Mouse (Mus musculus): ENCODE results near the gene Synpo2. TPM values are rescaled to one million over a fixed set of nuclear protein-coding genes. Genes with fewer than 3 reads are reported as not detected.
"Not testable (repeated sequence)": the region's sequence is repeated elsewhere in the genome, so short reads cannot be mapped to it uniquely, and the experiment has no call there.

Synpo2 gene
- total RNA-seq, 2 experiments from 2014 or later, result 2.4 to 3.2 TPM

GRCm38 (mm10) chr3:123143412-123143811, 92.5 kb downstream of the Synpo2 start:
- no peak for DNase-seq (ENCODE audit: low spot score in 2 of 2)
- intact Hi-C loops (cut with DNase I), result no loop called here

DNA sequence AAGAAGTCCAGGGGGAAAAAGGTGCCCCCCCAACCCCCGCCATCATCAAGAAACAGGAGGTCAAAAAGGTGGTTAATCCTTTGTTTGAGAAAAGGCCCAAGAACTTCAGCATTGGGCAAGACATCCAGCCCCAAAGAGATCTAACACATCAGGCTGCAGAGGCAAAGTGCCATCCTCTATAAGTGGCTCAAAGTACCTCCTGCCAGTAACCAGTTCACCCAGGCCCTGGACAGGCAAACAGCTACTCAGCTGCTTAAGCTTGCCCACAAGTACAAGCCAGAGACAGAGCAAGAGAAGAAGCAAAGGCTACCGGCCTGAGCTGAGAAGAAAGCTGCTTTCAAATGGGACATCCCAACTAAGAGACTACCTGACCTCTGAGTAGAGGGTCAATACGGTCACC, 93.7 kb downstream of the Synpo2 start:
- intact Hi-C loops (cut with DNase I), result no loop called here

DNA sequence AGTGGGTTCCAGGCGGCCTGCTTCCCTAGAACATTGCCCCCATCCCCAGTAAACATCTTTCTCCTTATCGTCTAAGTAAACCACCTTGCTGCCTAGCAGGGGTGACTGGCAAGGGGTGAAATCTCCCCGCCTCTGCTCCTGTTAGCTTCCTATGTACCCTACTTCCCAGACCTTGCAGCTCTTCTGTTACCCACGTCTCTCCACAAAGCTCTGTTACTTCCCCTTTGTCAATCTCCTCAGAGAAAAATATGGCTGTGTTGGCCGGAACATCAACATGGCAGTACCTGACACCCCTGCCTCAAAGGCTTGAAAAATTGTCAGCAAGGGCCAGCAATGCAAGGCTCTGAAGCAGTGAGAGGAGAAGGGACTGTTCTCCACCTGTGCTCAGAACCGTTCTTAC, 94.9 kb downstream of the Synpo2 start:
- intact Hi-C loops (cut with DNase I), result no loop called here
- DNase-seq (ENCODE audit: low spot score in 2 of 2), result no peak

More for the DNA sequence above, 93.7 kb downstream of the Synpo2 start:
- no peak for DNase-seq (ENCODE audit: low spot score in 2 of 2)

GRCm38 (mm10) chr3:123140134-123140533, 95.8 kb downstream of the Synpo2 start:
- no peak for DNase-seq (ENCODE audit: low spot score in 2 of 2)
- intact Hi-C loops (cut with DNase I), result no loop called here

DNA sequence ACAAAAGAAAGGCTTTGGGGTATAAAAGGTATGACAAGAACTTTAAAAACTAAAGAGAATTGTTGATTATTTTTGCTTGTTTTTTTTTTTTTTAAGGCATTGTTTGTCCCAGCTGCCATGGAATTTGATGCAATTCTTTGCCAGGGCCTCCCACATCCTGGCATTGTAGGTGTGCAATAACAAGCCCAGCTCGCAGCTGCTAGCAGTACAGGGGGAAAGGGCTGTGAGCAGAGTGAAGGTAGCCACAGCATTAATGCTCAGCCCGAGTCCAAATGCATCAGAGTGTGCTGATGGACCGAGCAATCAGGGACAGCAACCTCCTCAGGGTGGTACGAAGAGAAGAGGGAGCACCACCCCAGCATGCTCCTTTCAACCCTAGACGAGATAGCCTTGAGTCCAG, 96.3 kb downstream of the Synpo2 start:
- no peak for DNase-seq (ENCODE audit: low spot score in 2 of 2)
- intact Hi-C loops (cut with DNase I), result no loop called here

DNA sequence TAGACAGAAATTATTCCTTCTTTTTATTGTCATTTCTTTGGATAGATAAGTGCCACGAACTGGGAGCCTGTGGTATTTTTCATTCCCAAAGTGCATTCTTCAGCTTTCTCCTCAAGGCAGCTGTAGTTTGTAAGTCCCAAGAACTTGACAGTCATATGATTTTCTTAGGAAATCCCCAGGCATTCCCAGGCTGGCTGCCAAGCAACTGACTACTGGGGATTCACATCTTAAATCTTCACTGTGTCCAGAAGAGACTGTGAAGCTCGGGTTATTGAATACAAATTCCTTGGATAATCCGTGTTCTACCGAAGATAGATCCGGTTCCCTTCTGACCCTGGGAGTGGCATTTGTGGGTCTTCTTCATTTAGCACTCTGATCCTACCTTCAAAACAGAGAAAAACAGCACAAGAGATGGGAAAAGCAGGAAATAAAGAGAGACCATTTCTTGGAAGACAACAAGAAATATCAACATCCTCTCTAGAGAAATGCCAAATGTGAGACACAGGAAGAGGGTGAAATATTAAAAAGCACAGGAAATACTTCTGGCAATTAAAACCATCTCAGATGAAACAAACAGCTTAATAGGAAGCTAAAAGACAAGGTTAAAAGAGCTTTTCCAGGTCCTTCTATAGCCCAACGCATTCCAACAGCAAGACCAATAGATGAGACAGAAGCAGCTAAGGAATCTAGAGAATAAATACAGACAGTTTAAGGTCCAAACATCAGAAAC, 97.5 kb downstream of the Synpo2 start:
- DNase-seq (ENCODE audit: low spot score in 2 of 2), result peak; percentile 10 to 33
- intact Hi-C loops (cut with DNase I), result no loop called here

DNA sequence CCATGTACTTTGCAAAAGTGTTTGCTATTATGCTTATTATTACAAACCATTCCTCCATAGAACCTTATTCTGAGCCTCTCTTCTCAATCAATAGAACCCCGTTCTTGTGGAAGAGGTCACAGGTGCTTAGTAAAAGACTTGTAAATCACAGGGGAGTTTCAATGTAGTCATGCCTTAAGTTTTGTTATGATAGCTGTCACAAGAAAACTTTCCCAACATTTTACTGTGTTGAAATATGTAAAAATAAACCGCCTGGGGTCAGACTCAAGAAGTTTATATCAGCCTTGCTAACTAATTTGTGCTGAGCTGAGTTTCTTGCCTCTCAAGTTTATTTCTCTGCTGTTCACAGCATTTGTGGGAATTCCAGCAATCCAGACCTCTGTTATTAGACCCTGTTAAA, 103.8 kb downstream of the Synpo2 start:
- intact Hi-C loops (cut with DNase I), result no loop called here
- no peak for DNase-seq (ENCODE audit: low spot score in 2 of 2)

DNA sequence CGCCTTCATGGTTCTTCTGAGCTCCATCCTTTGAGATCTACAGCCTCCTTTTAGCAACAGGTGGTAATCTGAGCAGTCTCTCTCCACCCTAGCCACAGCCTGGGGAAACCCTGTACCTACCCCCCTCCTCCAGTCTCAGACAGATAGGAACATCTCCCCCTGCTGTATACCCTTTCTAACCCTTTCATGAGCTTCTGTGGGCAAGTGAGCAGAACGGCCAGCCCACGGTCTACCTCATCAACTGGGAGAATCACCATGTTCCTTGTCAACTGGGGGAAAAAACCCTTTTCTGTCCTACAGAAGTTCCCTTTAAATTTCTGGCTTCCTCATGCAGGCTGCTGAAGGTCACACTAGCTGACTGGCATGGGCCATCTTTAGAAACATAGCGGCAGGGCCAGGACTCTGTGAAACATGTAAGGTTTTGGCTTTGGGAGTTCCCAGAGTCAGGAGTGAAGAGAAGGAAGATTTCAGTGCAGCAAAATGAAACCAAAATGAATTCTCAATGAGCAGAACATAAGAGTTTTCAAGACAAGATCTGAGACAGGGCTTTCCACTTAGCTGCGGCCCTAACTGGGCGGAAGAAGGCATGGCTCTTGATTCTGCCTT, 104.7 kb downstream of the Synpo2 start:
- intact Hi-C loops (cut with DNase I), result no loop called here
- DNase-seq (ENCODE audit: low spot score in 2 of 2), result no peak

DNA sequence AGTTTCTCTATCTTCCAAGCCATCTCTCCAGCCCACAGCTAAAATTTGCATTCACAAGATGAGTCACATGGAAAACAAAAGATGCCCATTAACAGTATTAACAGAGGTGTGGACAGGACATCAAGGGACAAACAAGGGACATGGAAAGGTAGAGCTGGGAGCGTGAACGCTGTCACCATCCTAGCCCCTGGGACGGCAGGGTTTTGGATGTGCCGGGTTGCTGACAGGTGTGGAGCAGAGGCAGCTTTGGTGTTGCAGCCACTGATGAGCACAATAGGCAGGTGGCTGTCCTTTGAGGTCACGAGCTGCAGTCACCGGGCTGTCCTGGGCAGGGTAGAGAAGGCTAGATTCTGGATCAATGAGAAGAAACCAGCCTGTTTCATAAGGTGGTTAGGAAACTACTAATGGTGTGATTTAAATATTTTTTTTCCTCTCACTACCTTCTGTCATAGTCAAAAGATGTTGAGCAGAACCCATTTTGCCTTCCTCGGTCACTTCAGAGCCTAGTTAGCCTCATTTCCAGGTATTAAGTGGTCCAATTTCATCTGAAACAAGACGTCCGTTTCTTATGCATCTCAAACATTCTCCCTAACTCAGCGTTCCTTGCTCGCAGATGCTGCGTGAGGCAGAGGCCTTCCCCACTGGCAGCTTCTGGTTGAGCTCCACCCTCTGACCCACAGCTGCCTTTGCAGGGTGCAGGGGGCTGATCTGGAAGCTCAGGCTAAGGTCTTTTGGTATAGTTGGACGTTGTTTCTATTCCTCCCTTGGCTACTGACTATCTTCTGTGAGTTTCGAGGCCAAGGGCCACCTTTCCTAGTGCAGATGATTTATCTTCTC, 105.4 kb downstream of the Synpo2 start:
- DNase-seq (ENCODE audit: low spot score in 2 of 2), result no peak
- intact Hi-C loops (cut with DNase I), result no loop called here

DNA sequence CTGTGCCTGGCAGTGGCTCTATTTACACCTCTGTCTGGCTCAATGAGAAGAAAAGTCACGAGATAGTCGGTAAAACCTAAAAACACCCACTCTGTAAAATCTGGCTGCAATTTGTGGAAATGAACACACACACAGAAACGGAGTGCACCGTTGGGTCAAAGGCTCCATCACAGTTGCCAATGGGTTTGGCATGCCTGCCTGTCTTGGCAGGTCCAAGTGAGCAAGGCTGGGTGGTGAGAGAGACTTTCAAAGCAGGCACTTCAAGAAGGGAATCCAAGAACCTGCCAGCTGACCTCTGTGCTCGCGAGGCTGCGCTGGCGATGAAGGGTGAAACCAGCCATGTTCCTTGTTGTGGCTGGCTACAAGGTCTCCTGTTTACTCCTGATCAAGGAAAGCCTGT, 107.2 kb downstream of the Synpo2 start:
- intact Hi-C loops (cut with DNase I), result no loop called here
- peak in 1 of 2 experiments; percentile 5 for DNase-seq (ENCODE audit: low spot score in 2 of 2)

- intact Hi-C loops (cut with DNase I), result no loop called here
- DNase-seq (ENCODE audit: low spot score in 2 of 2), result no peak
Observed at GRCm38 (mm10) chr3:123128091-123128490, 107.9 kb downstream of the Synpo2 start.

DNA sequence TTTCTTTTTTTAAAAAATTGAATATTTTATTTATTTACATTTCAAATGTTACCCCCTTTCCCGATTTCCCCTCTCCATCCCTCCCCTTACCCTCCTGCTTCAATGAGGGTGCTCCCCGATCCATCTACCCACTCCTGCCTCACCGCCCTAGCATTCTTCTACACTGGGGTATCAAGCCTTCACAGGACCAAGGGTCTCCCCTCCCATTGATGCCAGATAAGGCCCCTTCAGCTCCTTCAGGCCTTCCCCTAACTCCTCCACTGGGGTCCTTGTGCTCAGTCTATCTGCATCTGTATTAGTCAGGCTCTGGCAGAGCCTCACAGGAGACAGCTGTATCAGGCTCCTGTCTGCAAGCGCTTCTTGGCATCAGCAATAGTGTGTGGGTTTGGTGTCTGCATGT, 109.2 kb downstream of the Synpo2 start:
- intact Hi-C loops (cut with DNase I); DNase-seq (ENCODE audit: low spot score in 2 of 2): not testable (repeated sequence)

- intact Hi-C loops (cut with DNase I), result no loop called here
Observed at GRCm38 (mm10) chr3:123123817-123124216, 112.1 kb downstream of the Synpo2 start.

DNA sequence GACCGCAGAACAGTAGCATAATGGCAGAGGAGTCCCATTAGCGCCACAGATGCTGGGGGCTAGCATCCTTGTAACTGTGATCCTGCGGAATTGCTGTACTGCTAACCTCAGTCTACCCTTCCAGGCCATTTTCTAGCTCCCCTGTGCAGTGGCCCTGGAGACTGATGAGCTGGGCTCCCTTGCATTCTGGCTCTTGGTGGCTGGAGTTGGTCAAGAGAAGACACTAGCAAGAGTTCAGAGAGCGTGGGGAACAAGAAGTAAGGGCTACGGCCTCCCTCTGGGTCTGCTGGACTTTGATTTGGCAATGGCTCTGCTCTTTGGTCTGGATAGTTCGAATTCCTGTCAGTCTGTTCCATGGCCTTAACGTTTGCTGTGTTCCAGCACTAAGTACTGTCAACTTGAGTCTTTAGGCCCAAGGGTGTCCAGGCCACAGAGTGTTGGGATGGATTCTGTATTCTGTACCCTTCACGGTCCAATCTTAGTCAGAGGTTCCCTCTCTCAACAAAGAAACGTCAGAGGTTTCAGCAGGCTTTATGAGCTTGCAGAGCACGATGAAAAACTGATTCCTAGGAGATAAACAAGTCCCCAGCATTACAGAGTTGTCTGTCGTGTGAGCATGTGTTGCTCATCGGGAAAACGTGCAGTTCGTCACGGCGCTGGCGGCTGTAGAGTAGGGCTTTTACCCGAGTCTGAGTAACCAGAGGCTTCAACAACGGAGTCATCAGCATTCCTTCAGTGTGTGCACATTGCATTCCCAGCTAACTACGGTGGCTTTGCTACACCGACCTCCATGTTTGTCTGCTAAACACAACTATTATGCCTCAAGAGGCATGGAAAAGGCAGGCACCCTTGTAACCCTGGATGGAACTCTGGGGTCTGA, 113.6 kb downstream of the Synpo2 start:
- intact Hi-C loops (cut with DNase I), result no loop called here
- DNase-seq (ENCODE audit: low spot score in 2 of 2), result no peak

More at GRCm38 (mm10) chr3:123123817-123124216, 112.1 kb downstream of the Synpo2 start:
- DNase-seq (ENCODE audit: low spot score in 2 of 2), result no peak

DNA sequence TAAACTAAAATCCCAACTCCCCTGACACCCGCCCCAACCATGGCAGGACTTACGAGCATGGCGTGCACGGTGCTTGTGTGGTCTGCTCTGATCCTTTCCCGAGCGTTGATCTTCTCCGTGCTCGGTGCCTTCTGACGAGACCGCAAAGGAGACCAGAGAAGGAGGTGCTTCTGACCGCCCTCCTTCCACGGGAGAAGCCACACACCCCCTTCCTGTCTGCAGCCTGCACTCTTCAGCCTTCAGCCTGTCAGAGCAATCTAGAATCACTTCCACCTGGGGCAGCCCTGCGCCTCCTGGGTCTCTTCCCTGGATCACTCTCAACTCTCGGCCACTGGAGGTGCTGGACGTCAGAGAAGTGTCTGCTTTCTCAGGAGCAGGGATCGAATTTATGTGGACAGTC, 119.0 kb downstream of the Synpo2 start:
- intact Hi-C loops (cut with DNase I), result no loop called here
- no peak for DNase-seq (ENCODE audit: low spot score in 2 of 2)

GRCm38 (mm10) chr3:123115770-123116527, 120.0 kb downstream of the Synpo2 start:
- intact Hi-C loops (cut with DNase I), result no loop called here
- peak; percentile 35 to 37 for DNase-seq (ENCODE audit: low spot score in 2 of 2)

- DNase-seq (ENCODE audit: low spot score in 2 of 2), result no peak
- intact Hi-C loops (cut with DNase I), result no loop called here
Observed at GRCm38 (mm10) chr3:123114001-123114635, 121.8 kb downstream of the Synpo2 start.

- no peak for DNase-seq (ENCODE audit: low spot score in 2 of 2)
- intact Hi-C loops (cut with DNase I), result no loop called here
Observed at GRCm38 (mm10) chr3:123112781-123113180, 123.2 kb downstream of the Synpo2 start.

All from left cerebral cortex, postnatal 25 days (tissue).